Mouse (Mus musculus): ENCODE results near the gene Nek7.

The Nek7 gene

DNA sequence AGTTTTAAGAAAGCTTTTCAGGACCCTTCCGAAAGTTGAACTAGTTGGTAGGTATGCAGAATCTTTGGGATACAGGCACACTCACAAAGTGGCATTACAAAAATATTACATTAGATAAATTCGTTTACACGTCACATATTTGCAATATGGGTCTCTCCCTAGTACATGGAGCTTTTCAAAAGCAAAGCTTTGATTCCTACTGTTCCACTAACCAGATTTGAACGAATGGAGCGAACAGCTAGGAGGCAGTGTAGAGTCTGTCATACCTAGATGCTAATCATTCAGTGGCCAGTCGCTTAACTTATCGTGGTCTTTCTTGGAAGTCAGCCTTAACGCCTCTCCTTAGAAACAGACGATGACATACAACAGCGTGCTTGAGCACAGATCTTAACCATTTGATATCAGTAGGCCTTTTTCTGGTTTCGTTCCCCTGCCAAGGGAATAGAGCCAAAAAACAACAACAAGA is at the start of gene Nek7:
Gene Nek7, minus strand, starts transcription at position 146 of the 466 bp plus-strand sequence.
- peak; percentile 81 for DNase-seq

DNA sequence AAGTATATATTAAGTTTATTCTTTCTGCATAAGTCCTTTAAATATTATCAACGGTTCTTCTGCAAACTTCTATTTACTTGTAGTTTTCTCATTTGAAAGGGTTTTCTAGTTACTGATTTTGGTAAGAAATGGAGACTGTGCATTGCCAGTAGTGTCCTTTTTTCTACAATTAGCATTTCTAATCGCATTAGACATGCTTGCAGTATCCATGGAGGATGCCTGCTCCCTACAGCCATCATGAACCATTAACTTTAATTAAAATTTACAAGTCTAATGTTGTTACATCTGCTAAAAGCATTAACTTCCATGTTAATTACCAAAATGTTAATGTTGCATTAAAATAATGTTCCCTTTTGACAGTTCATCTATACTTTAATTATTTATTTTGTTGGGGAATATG is 42.4 kb upstream of the Nek7 start:
- DNase-seq: no peak

DNA sequence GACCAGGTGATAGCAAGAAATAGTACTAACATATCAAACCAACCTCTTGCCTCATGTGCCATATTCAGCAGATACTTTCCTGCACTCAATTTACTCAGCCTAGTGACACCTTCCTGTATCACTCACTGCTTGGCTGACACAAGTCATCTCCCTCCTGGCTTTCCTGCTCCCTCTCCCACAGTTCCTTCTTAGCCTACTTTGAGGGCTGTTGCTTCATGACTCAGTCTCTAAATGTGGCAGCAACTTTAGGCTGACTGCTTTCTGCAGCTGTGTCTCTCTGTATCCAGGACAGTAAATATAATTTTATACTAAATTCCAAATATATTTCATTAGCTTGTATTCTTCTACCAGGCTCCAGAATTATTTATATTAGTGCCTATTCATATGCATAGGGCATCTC is 34.3 kb upstream of the Nek7 start:
- no peak for DNase-seq

DNA sequence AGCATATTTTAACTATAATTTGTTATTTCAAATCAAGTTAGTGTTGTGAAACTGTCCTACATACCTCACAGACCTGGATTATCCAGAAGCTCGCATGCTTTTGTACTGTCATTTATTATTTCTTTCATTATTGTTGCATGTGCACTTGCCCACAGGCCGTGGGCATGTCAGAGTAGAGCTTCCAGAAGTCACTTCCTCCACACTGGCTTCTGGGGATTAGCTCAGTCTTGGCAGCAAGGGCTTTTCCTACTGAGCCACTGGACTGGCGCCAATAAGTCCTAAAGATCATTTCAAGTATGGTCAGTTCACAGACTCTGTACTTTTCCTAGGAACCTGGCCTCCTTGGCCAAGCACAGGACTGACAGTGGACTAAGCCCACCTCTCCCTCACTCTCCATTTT is 25.1 kb upstream of the Nek7 start:
- DNase-seq: no peak

DNA sequence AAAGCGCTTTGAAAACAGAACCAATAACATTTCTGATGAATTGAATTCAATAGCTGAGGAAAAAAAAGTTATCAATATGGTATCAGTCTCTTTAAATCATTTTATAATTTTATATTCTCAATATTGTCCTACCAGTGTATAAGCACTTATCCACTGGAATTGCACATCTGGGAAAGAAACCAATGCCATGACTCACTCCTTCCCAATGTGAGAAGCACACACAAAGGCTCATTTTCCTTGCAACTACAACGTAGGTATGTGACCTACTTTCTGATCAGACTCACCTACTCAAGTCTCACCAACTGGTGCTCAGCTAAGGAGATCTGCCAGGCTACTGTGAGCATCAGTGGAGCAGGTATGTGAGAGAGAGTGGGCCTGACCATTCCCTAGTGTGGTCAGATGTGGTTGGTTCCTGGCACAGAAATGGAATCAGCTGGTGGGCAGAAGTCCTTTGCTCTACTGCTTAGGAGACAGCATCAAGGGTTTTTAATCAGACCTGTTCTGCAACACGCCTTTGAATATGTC is 23.4 kb upstream of the Nek7 start:
- DNase-seq: no peak

DNA sequence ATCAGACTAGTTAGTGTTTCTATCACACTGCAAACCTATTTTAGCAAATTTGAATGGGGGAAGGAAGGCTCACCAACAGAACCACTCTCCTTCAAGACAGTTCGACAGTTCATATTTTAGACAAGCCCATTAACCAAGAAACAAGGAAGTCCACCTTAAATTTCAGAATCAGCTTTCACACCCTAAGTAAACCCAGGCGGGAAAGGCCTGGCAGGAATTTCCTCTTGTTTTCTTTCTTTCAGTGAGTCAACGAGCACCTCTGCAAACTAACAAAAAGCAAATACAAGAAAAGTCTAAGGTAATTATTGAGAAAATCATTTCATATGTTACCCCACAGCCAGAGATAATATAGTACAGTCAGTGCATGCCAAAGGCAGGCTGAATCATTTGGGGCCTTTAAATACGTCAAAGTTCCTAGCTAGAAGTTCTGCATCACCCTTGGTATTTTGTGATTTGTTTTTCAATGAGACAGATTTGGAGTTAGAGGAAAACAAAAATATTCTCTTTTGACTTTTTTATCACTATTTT is 21.1 kb upstream of the Nek7 start:
- no peak for DNase-seq

DNA sequence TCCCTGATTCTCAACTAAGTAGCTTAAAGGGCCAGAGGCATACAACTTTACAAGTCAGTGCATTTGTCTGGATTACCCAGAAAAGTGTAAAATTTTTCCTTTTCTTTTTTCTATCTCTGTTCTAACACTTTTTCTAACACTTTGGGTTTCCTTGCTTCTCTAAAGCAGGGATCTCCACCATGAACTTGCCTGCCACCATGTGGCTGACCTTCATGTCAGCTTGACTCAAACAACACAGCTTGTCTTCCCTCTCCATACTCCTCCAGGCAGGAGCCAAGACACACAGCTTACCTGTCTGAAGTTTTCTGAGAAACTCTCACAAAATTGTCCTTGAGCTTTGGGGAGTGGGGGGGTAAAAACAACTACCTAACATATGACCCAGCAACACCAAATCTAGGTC is 17.9 kb upstream of the Nek7 start:
- peak; percentile 10 for DNase-seq

DNA sequence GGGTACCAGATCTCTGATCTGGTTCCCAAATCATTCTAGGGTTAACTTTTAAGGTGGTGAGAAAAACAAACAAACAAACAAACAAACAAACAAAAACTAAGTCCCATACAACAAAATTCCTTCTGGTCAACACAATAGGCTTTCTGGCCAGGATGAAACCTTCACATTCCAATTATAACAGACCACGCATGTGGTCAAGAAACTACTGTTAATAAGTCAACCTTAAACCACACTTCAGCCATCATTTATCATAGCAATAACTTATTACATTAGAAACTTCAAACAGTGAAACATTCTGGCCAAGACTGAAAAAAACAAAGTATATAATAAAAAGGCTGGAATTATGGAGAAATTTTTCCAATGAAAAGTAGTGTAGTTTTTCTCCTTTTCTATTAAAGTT is 14.6 kb upstream of the Nek7 start:
- no peak for DNase-seq

DNA sequence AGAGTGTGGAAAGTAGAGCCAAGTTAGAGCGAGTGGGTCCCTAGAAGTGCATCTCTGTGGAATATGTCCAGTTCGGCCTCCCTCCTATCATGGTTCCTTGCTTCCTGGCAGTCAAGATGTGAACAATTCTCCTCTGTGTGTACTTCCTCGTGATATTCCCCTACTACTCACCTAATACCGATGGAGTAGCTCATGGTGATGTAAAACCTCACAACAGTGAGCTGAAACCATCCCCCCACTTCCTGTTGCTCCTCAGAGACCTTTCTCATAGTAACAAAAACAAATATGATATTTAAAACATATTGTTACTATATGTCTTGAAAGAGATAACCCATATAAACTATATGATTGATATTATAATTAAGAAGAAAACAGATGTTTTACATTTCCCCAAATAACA is 9.0 kb upstream of the Nek7 start:
- DNase-seq: no peak

DNA sequence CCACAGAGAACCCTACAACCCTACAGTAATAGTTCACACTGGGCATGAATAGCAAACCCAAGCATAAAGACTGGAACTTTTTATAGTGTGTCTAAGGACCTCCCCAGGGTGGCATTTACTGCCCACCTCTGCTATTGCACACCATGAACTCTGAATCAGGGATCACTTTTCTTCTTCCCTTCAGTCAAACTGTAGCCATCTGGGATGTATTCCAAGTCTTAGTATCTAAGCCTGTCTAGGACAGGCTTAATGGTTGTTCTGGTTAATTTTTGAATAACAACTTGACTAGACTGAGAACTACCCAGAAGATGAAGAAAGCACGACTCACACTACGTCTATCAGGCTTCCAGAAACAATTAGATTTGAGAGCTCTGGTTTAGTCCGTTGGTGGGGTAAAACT is 8.5 kb upstream of the Nek7 start:
- no peak for DNase-seq

DNA sequence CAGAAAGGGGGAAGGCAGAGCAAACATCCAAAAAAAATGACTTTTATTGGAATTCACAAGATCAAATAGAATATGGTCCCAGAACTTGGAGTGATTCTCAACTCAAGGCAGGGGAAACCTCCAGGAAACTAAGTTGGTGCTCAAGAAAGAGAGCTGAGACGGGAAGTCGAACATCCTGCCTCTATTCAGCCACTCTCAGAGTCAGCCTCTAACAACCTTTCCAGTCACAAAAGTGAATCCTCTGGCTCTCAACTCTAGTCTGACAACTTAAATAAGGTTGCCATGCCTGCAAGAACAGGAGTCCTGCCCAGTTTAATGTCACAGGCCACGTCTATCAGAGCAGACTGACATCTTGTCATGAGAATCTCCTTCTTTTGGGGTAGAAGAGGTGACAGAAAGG is 7.9 kb upstream of the Nek7 start:
- DNase-seq: no peak

DNA sequence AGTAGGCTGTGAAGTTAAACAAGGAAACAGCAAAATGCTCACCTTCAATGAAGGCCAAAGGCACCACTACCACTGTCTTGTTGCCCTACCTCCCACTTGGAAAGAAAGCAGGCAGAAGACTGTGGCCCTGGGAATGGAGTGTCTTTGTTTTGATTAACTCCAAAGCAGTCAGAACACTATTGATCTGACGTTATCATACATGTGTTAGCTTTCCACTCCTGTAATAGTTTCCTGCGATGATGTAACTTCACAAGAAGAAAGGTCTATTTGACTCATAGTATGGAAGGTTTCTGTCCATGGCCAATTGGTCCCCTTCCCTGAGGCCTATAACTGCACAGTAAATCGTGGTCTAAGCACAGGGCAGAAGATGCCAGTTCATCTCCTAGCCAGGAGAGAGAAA is 6.3 kb upstream of the Nek7 start:
- DNase-seq: no peak

DNA sequence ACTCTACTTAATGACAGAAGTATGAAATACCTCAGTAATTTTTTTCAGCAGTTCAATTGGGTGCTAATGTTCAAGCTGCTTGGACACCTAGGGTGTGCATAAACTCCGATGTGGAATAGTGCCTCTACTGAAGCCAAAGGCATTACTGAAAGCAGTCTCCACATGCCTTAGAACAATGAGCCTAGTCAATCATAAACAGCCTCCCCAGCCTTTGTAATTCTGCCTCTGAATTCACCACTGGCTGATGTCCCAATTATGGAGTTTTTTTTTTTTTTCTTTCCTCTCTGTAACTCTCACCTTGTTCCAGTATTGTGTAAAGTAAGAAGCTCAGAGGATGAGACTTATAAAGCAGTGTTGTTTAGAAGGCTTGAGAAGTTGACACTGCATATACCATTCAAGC is 3.9 kb upstream of the Nek7 start:
- no peak for DNase-seq

DNA sequence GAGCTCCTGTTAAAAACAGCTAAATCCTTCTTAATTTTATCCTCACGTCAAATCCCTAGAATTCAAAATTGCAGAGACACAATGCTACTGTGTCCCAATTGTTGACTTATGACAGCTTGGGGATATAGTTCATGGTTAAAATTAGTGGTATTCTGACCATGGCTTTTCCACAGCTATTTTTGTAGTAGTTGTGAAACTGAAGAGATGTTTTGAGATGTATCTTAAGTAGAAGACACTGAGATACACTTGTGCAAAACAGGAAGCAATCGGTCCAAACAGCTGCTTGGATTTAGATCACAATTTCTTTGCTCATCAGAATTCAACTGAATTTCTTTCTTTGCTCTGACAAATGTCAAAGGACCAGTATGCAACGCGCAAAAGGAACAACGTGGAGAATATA is 2.9 kb upstream of the Nek7 start:
- DNase-seq: no peak

DNA sequence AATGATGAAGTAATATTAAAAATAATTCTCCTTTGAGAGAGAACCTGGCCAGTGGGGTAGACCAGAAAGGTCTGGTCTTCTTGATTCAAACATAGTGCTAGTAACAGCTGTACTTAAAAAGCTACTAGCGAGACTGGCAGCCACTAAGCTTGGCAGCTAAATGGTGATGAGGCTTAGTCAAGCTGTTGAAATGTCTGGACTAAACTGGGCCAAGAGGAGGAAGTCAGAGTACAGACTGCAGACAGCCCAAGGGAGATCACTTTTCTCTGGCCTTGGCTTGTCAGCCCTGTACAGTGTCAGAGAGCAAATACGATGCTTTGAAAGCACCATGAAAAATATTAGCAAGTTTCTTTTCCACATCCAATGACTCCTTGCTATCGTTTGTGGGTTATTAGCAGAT is 2.5 kb upstream of the Nek7 start:
- DNase-seq: no peak

DNA sequence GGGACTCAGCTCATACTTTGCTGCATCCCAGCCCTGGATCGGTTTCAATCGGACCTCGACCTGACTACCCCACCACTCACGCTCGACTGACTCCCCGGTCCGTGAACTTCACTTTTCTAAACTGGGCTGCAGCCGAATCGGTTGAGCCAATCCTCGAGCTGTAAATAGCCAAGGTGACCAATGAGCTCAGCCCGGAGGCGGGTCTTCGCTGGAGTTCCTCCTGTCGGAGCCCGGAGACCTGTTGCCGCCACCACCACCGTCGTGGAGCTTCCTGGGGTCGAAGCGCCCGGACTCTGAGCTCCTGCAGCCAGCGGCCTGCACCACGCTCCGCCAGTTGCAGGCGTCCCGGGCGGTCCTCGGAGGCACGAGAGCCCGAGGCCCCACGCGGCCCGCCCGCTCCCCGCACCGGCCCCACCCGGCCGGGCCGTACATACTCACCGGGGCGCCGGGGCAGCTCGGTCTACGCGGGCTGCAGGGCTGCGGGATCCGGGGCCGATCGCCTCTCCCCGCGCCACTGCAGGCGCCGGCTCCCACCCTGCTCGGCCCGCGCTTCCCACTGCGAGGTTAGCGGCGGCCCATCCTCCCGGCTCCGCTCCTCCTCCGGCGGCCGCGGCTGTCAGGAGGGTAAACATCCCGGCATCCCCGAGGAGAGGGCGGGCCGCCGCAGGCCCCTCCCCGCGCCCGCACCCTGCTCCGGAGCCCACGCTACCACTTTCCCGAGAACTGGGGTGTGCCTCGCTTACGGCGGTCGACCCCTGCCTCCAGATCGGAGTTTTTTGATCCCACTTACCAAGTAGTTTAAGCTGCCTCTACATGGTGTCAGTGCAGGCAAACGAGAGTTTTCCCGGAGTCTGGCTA is 598 bp downstream of the Nek7 start:
- DNase-seq: peak; percentile 96

DNA sequence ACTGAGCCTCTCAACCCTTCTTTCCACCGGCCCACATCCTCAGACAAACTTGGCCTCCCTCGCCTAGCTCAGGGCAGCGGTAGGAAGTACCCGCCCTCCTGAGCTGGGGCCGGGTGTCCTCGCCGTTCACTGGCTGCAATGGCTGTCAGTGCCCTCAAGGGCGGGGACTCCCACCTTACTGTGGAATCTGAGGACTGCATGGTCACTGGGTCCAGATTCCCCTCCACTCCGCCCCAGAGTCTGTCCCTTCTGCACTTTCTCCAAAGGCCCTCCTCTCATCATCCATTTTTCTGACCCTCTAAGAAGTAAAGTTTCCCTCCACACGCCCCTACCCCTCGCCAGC is 2.0 kb downstream of the Nek7 start:
- peak; percentile 93 for DNase-seq

DNA sequence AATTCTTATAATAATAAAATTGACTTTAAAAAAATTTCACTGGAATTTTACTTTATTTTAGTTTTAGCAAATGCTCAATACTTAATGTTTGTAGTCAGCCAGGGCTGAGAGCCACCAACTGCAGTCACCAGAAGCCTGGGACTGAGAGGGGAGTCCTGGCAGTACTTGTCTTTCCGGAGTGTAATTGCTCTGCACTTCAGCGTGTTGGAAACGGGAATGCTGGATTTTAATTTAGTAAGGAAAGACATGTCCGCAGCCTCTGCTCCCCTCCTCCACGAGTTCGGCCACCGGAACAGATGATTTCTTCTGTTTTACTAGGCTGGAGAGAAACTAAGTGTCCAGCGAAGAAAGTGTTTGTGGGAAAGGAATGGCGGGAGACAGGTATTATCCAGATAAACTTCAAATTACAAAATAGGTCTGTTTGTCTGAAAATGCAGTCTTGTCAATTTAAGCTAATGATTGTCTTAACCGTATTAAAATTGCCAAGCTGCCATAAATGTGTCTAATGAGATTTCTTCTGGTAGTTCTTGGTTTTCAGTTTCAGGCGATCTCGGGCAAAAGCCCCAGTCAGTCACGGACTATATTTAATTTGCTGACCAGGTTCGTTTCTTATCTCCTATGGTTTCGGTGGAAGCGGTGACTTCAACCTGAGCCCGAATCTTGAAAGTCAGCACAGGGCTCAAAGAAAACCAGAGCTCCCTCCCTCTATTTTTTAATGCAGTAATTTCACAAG is 2.5 kb downstream of the Nek7 start:
- peak; percentile 18 for DNase-seq

DNA sequence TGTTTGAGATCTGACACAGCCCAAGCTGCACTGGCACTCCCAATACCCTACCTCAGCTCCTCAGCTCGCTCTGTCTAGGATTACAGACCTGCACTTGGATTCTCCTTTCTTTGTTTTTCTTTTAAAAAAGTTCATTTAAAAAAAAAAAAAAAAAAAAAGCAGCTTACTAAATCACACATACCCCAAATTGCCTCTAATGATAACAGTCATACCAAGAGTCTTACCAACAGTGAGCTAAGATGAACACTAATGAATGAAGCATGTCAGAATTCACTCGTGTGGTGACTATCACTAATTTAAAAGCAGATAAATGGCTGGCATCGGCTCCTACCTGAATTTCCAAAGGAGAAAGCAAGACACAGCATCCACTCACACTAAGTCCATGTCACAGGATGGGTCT is 4.6 kb downstream of the Nek7 start:
- DNase-seq: no peak

DNA sequence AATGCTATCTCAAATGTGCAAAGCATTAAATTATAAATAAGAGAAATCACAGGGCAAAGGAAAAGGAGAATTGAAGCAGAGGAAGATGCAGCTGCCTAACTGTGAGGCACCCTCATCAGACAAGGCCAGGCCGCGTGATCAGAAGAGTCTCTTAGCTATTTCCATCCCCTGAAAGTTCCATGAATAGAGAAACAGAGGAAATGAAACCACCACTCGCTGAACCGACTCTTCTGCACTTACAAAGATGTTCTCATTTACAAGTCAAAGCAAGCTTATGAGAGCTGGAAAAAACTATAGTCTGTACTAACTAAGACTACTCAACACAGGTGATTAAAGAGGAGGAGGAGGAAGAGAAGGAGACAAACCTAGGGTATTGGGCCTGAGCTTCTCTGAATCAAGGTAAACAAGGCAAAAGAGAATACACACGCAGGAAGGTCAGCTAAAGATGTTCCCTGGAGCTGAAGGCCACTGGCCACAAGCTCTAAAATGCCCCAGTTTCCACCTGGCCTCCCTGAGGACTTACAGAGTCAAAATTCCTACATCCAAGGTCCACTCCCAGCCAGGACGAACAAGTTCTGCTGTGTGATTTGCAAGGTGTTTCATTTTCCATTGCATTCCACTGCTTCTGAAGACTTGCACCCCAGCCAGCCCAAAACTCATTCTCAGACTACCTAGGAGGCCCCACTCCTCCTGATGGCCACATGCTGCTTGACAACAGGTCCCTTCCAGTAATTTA is 5.2 kb downstream of the Nek7 start:
- no peak for DNase-seq

DNA sequence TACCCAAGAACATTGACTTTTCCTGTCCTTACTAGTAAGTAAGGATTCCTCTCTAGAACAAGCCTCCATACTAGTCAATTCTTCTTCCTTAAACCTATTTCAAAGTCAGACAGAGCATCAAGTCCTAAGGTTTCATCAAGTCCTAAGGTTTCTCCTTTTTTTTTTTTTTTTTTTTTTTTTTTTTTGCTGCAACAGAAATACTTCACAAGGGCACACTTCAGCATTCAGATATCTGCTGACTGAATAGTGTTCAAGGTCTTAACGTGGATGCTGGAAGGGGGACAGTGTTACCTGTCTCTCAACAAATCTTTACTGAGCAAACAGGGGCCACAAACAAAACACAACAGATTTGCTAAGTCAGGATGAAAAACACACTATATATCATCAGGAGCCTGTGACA is 7.8 kb downstream of the Nek7 start:
- DNase-seq: no peak

DNA sequence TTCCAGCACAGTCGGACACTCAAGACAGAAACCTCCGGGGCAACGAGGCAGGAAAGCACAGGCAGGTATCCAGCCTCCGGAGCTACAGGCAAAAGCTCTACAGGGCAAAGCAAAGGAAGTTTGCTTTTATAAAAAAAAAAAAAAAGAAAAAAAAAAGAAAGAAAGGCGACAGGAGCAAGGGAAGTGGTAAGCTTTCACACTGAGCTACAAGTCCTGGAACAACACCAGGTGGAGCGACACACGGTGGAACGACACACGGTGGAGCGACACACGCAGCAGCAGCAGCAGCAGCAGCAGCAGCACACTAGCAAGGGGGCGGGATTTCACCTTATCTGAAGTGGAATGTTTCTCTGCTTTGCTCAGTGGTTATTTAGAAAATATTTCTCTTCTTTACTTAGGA is 10.8 kb downstream of the Nek7 start:
- no peak for DNase-seq

DNA sequence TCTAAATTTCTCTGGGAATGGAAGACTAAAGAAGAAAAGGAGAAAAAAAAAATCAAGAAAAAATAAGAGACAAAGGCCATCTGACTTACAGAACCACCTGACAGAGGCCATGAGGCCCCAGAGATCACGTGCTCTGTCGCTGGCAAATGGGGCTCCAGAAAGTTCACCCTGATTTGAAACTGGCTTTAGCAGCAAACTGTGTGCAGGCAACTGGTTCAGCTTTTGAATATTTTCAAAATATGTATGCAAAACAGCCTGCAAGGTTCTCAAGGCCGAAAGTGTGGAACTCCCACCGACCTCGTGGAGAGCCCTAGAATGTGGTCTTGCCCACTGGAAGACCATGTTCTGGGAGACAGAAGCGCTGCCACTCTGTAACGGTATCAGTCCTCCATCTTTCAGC is 11.6 kb downstream of the Nek7 start:
- DNase-seq: no peak

Data from embryo, embryonic 11 days (tissue).